Mouse (Mus musculus) NIH3T3 (cell line): ENCODE measurements around the gene Olfr149.
A peak's percentile ranks its signal among the peaks of the same experiment; 100 is the strongest.
"Not testable (repeated sequence)": the region's sequence is repeated elsewhere in the genome, so short reads cannot be mapped to it uniquely, and the experiment has no call there.

Experiments
- DNase-seq: peaks from one replicate; pipeline ENCODE4 v3.0.0-alpha.2; 2012; ENCODE audit warnings: low read depth

Olfr149 gene

GRCm38 (mm10) chr9:39707017-39707416 is at the start of gene Olfr149:
Gene Olfr149 (minus strand): TSS chr9:39707117.
- DNase-seq, result no peak

DNA sequence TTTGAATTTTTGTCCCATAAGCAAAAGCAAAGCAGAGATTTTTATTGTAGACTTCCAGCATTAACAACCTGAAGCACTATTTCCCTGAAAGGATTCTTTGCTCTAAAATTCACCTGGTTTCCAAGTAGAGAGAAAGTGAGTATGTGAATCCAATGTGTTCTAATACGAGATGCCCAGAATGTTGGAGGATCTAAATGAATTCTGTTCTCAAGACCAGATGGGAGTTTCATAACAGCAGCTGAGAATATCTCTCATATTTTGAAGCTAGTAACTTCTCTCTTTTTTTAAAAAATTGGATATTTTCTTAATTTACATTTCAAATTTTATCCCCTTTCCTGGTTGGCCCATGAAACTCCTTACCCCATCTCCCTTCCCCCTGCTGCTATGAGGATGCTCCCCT is 39.5 kb upstream of the Olfr149 start:
- no peak for DNase-seq

DNA sequence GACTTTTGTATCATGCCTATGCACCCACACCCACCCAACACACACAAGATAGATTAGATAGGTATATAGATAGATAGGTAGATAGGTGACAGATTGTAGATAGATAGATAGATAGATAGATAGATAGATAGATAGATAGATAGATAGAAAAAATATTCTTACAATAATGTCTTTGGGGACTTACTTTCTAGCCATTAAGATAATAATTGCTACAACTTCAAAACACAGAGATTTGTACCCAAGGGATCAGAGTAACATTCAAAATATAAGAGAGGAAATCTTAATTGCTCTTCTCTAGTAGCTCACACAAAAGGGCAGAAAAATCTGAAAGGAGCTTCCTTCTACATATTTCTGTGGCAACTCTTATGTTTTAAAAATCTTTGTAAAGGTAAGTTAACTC is 39.0 kb upstream of the Olfr149 start, which contains the start of gene Olfr967:
Gene Olfr967 (plus strand): TSS at position 301 of the 400 bp plus-strand sequence.
- DNase-seq, result no peak

- no peak for DNase-seq
These were observed 33.8 kb upstream of the Olfr149 start for GRCm38 (mm10) chr9:39740741-39741140.

- DNase-seq, result no peak
These were observed 23.8 kb upstream of the Olfr149 start, which contains the start of gene Olfr150 for GRCm38 (mm10) chr9:39730678-39731077. Gene Olfr150 (plus strand): TSS chr9:39730978.

DNA sequence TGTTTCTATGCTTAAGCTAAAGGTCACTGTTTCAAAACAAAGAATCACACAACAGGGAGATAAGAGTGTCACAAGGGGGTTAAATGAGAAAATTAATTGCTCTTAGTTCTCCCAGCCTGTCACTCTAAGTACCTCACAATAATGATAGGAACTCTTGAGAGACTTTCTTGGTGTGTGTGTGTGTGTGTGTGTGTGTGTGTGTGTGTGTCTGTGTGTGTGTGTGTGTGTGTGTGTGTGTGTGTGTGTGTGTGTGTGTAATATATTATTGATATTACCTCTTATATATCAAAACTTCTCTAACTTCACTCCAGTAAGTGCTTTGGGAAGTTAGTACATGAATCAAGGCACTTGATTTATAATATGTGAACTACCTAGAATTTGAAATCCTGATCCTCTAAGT is 4.1 kb upstream of the Olfr149 start, which contains the start of gene Olfr965:
Gene Olfr965 (plus strand): TSS at position 301 of the 400 bp plus-strand sequence.
- DNase-seq, result no peak

- DNase-seq, result peak; percentile 1
These were observed 2.0 kb upstream of the Olfr149 start for GRCm38 (mm10) chr9:39708958-39709357.

DNA sequence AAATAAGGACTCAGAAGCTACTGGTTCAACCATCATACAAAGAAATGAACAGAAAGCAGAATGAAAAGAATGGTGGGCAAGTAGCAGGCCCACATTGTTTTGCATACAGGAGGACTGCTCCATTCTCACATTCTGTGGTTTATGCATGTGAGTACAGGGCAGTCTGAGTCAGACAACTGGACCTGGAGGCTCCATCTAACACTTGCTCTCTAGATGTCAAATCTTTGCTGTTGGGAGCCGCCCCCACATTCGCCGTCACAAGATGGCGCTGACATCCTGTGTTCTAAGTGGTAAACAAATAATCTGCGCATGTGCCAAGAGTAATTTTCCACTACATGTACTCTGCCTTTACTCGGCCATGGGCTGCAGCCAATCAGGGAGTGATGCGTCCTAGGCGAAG is 5.8 kb downstream of the Olfr149 start:
- not testable (repeated sequence) for DNase-seq

DNA sequence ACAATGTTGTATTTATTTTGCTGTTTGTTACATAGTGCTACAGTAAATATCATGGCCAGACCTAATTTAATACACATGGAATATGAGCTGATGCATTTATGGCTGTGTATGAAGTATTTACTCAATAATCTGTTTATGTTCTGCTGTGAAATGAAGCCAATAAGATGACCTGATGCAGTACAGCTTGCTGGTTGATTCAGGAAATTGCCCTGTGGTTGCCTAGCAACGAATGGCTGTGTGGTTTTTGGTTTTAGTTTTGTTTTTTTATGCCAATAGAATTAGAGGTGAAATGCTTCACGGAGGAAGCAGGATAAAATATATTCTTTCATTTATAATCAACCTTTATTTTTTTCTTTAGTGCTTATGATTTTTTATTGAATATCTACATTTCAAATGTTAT is 27.6 kb downstream of the Olfr149 start:
- peak; percentile 1 for DNase-seq

- no peak for DNase-seq
These were observed 28.4 kb downstream of the Olfr149 start for GRCm38 (mm10) chr9:39678557-39678956.

DNA sequence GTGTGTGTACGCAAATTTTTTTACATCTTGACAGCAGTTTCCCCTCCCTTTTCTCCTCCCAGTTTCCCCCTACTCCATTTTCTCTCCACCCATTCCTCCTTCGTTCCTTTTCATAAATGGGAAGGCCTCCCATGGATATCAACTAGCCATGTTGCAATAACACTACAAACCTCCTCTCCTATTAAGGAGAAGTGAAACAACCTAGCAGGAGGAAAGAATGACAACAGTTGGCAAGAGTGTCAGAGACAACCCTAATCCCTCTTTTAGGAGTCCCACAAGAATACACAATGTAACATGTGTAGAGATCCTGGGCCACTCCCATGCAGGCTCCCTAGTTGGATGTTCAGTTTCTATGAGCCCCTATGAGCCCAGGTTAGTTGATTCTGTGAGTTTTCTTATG is 32.1 kb downstream of the Olfr149 start:
- DNase-seq, result no peak

DNA sequence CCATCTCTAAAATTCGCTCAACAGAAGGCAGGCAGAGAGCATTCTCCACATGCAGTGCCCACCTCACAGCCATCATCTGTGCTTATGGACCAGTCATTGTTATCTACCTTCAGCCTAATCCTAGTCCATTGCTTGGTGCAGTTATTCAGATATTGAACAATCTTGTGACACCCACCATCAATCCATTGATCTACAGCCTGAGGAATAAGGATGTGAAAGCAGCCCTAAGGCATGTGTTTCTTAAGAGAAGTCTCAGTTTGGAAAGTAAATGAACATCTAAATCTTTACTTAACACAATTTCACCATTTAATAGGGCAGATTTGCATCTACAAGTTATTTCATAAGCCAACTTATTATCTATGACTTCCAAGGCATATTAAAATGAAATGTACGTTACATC is 37.2 kb downstream of the Olfr149 start:
- no peak for DNase-seq

- no peak for DNase-seq
These were observed 40.0 kb downstream of the Olfr149 start, which contains the start of gene Olfr963 for GRCm38 (mm10) chr9:39666905-39667304. Gene Olfr963 (plus strand): TSS chr9:39667205.

GRCm38 (mm10) chr9:39654756-39655396 is 52.0 kb downstream of the Olfr149 start:
- no peak for DNase-seq
